Mouse (Mus musculus) lung, adult 10 weeks (tissue): ENCODE measurements around the gene Tas2r114. TPM values are rescaled to one million over a fixed set of nuclear protein-coding genes. Genes with fewer than 3 reads are reported as not detected.

Experiments used
- polyA plus RNA-seq: library from polyadenylated mRNA; stranded (reverse); fragments of 350-450 nt; fragmentation: Illumina TruSeq; extraction: RNeasy Lipid Tissue Mini Kit (QIAGEN cat#74804); gene quantifications from one replicate; pipeline ENCODE4 v1.2.3, GENCODE M21; 2014; ENCODE audit warnings: low read depth, low replicate concordance; ENCODE audit not compliant: insufficient read depth

Tas2r114 gene
- not detected for polyA plus RNA-seq

DNA sequence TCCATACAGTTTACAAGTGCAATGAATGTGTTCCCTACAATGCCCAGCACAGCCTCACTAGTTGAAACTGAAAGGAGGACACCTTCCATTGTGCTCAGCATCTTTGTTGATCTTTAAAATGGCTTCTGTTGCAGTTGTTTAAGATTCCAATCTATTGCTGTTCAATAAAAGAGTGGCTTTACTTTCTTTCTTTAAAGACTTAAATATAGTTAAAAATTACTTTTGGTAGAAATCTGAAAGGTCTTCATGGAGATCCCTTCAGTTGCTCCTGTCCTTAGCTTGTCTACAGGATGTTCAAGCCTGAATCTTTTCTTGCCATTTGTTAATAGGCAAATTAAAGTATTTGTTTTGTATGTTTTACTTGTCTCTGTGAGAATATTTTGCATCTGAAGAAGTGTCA lies at the start of gene Tas2r114:
Gene Tas2r114, minus strand, starts transcription at position 101 of the 400 bp plus-strand sequence.

DNA sequence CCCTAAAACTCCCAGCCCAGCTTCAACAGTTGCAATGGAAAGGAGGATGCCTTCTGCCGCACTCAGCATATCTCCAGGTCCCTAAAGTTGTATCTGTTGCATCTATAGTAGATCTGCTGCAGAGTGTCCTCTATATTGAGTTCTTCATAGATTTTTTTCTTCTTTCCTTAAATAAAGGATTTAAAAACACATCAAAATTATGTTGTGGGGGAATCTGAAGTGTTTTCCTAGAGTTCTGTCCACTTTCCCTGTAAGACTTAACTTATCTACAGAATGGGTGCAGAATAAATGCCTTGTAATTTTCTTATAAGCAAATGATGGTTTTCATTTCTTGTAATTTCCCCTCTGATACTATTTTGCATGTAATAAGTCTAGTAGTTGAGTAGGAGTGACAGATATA lies 2.5 kb downstream of the Tas2r114 start, which contains the start of gene Tas2r105:
Gene Tas2r105, minus strand, starts transcription at position 101 of the 400 bp plus-strand sequence.

DNA sequence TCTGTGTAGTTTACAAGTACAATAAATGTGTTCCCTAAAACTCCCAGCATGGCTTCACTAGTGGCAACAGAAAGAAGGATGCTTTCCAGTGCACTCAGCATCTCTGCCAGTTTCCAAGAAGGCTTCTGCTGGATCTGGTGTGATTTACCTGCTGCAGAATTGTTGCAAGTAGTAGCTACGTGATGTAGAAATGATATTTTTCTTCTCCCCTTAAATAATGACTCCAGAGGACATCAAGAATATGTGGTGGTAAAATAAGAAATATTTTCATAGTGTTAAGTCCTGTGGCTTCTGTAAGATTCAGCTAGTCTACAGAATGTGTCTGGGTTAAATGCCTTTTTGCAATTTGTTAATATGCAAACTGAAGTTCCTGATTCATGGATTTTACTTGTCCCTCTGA lies 4.2 kb downstream of the Tas2r114 start, which contains the start of gene Tas2r104:
Gene Tas2r104, minus strand, starts transcription at position 101 of the 400 bp plus-strand sequence.

DNA sequence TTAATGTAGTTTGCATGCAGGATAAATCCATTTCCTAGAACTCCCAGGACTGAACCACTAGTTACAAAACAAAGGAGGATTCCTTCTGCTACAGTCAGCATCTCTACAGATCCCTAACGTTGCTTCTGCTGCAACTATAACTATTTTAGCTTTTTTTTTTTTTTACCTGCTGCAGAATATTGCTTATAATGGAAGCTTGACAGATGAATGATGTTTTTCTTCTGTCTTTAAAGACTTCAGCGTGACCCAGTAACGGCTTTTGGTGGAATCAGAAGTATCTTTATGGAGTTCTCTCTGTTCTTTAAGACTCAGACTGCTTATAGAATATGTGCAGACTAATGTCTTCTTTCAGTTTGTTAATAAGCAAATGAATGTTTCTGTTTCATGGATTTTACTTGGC lies 11.1 kb downstream of the Tas2r114 start, which contains the start of gene Tas2r106:
Gene Tas2r106, minus strand, starts transcription at position 101 of the 400 bp plus-strand sequence.

DNA sequence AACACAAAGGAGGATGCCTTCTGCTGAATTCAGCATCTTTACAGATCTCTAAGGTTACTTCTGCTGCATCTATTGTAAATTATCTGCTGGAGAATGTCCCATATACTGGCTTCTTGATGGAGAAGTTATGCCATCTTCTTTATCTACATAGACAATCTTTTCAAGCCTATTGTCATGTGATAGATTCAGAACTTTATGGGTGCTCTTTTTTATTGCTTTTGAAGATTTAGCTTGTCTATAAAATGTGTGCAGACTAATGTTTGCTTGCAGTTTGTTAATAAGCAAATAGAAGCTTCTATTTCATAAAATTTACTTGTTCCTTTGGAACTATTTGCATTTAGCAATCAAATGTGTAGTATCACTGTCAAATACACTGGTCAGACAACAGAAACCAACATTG lies 29.8 kb downstream of the Tas2r114 start, which contains the start of gene Tas2r107:
Gene Tas2r107, minus strand, starts transcription at position 101 of the 400 bp plus-strand sequence.

Other genes starting within 250 kb of the Tas2r114 start
- gene 5430401F13Rik, start 203.7 kb downstream of the Tas2r114 start, polyA plus RNA-seq: not detected
- gene Gm6619, start 203.7 kb downstream of the Tas2r114 start, polyA plus RNA-seq: not detected
- not detected for gene Tas2r130, start 59.2 kb downstream of the Tas2r114 start, polyA plus RNA-seq
- gene Tas2r107, start 29.9 kb downstream of the Tas2r114 start, polyA plus RNA-seq: not detected
- gene Tas2r106, start 11.2 kb downstream of the Tas2r114 start, polyA plus RNA-seq: not detected
- gene Tas2r104, start 4.3 kb downstream of the Tas2r114 start, polyA plus RNA-seq: not detected
- gene Tas2r105, start 2.6 kb downstream of the Tas2r114 start, polyA plus RNA-seq: not detected